Mouse (Mus musculus): Measurements from ENCODE around the gene Bcl10. TPM values are rescaled to one million over a fixed set of nuclear protein-coding genes. Genes with fewer than 3 reads are reported as not detected.
"Not testable (repeated sequence)": the region's sequence is repeated elsewhere in the genome, so short reads cannot be mapped to it uniquely, and the experiment has no call there.

Bcl10 gene
- polyA plus RNA-seq, 1 experiment from 2014 or later, result 18.6 TPM

DNA sequence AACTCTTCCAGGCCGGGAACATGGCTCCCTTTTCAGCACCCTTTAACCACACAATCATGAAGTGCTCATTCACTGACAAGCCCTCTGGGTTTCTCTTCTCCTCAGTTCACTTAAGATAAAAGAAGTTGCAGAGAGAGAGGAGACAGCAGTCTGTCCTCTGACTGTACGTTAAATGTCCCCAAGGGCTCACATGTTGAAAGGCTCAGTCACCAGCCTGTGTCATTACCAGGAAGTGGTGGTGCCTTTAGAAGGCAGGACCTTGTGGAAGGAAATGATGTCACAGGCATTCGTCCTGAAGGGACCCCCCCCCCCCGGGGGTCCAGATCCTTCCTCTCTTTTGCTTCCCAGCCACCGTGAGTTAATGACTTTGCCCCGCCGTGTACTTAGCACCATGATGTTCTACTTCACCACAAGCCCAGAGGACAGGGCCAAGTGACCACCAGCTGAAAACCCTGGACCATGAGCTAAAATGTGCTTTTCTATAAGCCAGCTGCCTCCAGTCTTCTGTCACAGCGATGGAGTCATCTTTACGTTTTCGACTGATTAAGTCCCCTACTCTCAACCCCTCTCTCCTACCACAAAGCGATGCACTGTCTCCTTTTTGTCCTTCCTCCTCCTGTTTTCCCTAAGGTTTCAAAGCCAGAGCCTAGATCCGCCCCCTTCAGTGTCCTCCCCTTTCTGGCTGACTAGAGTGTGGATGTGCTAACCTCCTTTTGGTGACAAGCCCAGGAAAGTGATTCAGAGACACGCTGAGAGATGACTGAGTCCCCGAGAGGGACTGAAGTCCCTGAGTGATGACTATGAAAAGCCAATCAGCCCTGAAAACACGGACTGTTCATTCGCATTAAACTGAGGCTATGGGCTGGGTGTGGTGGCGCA, 28.9 kb downstream of the Bcl10 start:
- WGBS (ENCODE audit: insufficient replicate concordance), result 48% methylated on average over 17 of the region's 17 CpGs
- no peak for ATAC-seq (ENCODE audit: insufficient read depth)

DNA sequence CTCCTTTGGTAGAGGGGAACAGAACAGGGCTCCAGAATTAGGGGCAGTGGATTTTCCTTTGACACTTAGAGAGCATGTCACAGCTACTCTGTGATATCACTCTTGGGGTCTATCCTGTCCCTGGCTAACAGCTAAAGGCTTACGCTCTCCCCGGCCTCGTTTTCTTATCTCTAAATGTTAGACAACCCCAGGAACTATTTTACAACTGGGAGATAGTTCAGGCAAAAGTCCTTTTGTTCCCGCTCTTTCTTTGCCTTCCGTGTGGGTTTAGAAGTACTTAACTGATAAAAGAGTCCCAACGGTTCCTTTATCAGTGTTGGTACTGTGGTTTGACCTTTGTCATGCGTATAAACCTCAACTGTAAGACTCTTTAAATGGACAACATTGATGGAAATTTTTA, 30.3 kb downstream of the Bcl10 start:
- Histone ChIP-seq H3K4me3 (replicated peaks) (no peak overlapping the region), H3K9me3 (replicated peaks) (no peaks in the 10 kb centered on the region), H3K27ac (replicated peaks) (no peak overlapping the region), H3K9ac (no peak overlapping the region), H3K4me2 (no peak overlapping the region), H3K27me3 (no peaks in the 10 kb centered on the region; the same call in 1 of the 2 replicates), H3K4me1 (replicated peaks) (peaks cover 29% of the 10 kb centered on the region), H3K36me3 (replicated peaks) (no peaks in the 10 kb centered on the region)
- 9% methylated on average over 7 of the region's 7 CpGs for WGBS (ENCODE audit: insufficient replicate concordance)
- no peak for ATAC-seq (ENCODE audit: insufficient read depth)

More for the DNA sequence above, 28.9 kb downstream of the Bcl10 start:
- H3K4me2 ChIP-seq, result peak overlapping the region; percentile 67
- no peaks in the 10 kb centered on the region for H3K9me3 ChIP-seq (replicated peaks)
- no peak overlapping the region for H3K4me3 ChIP-seq (replicated peaks)
- H3K9ac ChIP-seq, result no peak overlapping the region
- H3K27me3 ChIP-seq, result no peaks in the 10 kb centered on the region; the same call in 1 of the 2 replicates
- no peaks in the 10 kb centered on the region for H3K36me3 ChIP-seq (replicated peaks)
- H3K27ac ChIP-seq (replicated peaks), result no peak overlapping the region
- H3K4me1 ChIP-seq (replicated peaks), result peaks cover 29% of the 10 kb centered on the region

DNA sequence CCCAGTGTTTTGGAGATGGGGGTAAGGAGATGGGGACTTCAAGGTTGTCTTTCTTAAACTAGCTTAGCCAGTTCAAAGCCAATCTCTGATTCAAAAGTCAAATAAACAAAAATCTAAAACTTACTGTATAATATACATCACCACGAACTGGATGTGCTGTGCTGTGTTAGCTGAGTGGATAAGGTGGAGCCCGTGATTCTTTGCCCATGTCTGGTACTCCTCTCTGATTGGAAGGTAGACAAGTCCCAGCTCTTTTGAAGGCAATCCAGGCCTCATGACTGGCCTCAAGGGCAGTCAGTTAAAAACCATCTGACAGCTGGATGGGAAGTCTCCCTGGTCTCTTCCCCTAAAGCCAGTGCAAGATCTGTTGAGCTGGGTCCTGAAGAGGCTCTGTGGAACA, 30.8 kb downstream of the Bcl10 start:
- H3K9ac ChIP-seq, result no peak overlapping the region
- ATAC-seq (ENCODE audit: insufficient read depth), result no peak
- WGBS (ENCODE audit: insufficient replicate concordance), result 47% methylated on average over 2 of the region's 2 CpGs
- peaks cover 29% of the 10 kb centered on the region for H3K4me1 ChIP-seq (replicated peaks)
- no peak overlapping the region for H3K27ac ChIP-seq (replicated peaks)
- no peaks in the 10 kb centered on the region for H3K36me3 ChIP-seq (replicated peaks)
- no peak overlapping the region for H3K4me3 ChIP-seq (replicated peaks)
- H3K4me2 ChIP-seq, result no peak overlapping the region
- no peaks in the 10 kb centered on the region for H3K9me3 ChIP-seq (replicated peaks)
- no peaks in the 10 kb centered on the region; the same call in 1 of the 2 replicates for H3K27me3 ChIP-seq

DNA sequence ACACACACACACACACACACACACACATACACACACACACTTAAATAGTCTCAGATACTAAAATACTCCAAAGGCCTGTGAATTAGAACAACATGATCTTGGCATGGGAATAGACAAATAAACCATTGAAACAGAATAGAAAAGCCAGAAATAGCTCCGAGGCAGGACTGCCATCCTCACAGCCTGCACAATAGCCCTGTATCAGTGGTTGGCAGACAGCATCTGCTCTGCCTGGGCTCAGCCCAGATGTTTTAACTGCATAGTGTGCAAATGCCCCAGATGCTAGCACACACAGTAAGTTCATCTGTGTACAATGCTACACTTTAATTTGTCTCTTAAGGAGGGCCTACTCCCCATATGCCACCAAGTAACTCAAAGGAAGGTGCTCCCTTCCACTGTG, 37.2 kb downstream of the Bcl10 start:
- WGBS (ENCODE audit: insufficient replicate concordance), result 32% methylated on average over 1 of the region's 1 CpGs
- peaks cover 27% of the 10 kb centered on the region for H3K27me3 ChIP-seq
- no peak for ATAC-seq (ENCODE audit: insufficient read depth)
- peaks cover 18% of the 10 kb centered on the region for H3K4me1 ChIP-seq (replicated peaks)
- H3K4me2 ChIP-seq, result no peak overlapping the region
- no peaks in the 10 kb centered on the region for H3K36me3 ChIP-seq (replicated peaks)
- no peak overlapping the region for H3K9ac ChIP-seq
- no peak overlapping the region for H3K27ac ChIP-seq (replicated peaks)
- H3K4me3 ChIP-seq (replicated peaks), result no peak overlapping the region
- no peaks in the 10 kb centered on the region for H3K9me3 ChIP-seq (replicated peaks)

DNA sequence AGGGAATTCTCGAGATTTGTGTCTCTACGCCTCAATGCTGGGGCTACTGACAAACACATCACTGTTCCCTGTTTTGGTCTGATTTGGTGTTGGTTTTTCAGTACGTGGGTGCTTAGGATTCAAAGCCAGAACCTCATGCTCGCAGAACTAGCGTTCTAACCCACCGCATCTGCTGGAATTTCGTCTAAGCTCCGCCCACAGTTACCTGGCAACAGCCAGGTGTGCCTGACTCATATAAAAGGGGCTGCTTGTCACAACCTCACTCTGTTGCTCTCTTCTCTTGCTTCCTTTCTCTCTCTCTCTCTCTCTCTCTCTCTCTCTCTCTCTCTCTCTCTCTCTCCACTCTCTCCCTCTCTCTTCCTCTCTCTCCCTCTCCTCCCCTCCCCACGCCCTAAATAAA, 39.8 kb downstream of the Bcl10 start:
- Histone ChIP-seq H3K4me2 (no peak overlapping the region), H3K4me3 (replicated peaks) (no peak overlapping the region), H3K36me3 (replicated peaks) (no peaks in the 10 kb centered on the region), H3K27me3 (peaks cover 33% of the 10 kb centered on the region), H3K9ac (no peak overlapping the region), H3K9me3 (replicated peaks) (no peaks in the 10 kb centered on the region), H3K27ac (replicated peaks) (no peak overlapping the region), H3K4me1 (replicated peaks) (peaks cover 18% of the 10 kb centered on the region)
- WGBS (ENCODE audit: insufficient replicate concordance), result 32% methylated on average over 9 of the region's 9 CpGs
- ATAC-seq (ENCODE audit: insufficient read depth), result no peak

DNA sequence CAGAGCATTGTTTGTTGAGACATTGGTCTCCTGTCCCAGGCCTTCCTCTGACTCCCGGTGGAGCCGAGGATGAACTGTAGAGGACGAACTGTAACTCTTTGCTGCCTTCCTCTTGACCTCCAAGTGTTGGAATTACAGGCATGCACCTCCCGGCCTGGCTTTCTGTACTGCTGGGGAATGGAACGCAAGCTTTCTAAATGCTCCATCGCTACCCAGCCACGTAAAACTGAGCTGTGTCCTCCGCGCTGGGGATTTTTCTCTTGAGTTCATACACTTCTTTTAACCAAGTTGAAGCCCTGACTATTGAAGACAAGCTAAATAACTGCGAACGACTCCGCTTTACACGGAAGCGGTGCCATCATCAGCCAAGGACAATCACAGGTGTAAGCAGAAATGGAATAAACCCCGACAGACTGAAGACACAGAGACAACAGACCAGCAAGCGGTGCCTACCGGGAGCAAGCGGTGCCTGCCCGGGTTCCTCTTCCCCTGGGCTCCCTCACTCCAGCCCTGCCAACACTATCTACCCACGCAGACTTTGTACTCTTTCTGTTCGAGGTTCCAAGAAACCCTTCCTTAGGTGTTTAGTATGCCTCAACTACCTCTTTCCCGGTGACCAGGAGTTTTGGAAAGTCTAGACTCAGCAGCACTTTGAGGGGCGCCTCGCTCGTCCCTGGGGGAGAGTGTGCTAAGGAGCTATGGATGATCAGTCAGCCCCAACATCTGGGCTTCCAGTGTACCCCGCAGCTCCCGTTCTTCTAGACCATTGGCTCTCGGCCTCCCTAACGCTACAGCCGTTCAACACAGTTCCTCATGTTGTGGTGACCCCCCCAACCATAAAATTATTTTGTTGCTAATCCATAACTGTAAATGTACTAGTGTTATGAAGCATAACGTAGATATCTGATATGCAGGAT, 40.8 kb downstream of the Bcl10 start:
- ATAC-seq (ENCODE audit: insufficient read depth), result peak; percentile 20
- H3K4me2 ChIP-seq, result peak overlapping the region; percentile 43
- WGBS (ENCODE audit: insufficient replicate concordance), result 16% methylated on average over 31 of the region's 31 CpGs
- H3K36me3 ChIP-seq (replicated peaks), result no peaks in the 10 kb centered on the region
- H3K9ac ChIP-seq, result no peak overlapping the region
- H3K9me3 ChIP-seq (replicated peaks), result no peaks in the 10 kb centered on the region
- H3K27me3 ChIP-seq, result peaks cover 33% of the 10 kb centered on the region
- H3K27ac ChIP-seq (replicated peaks), result peak overlapping the region; percentile 24; the same call in 1 of the 2 replicates
- H3K4me3 ChIP-seq (replicated peaks), result peak overlapping the region; percentile 7; the same call in 1 of the 2 replicates
- H3K4me1 ChIP-seq (replicated peaks), result peaks cover 18% of the 10 kb centered on the region

DNA sequence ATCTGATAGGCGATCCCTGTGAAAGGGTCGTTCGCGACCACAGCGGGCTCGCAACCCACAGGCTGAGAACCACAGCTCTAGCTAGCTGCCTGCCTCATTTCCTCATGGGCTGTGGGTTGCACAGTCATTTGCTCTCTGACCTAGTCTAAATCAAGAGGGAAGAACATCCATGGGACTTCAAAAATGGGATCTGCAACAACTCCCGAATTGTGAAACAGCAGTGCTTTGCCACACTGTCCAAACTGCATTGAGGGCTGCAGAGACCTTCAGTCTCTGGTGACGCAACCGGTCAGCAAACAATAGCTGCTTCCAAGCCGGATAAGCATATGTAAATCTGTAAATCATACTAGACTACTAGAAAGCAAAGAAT, 41.4 kb downstream of the Bcl10 start:
- H3K4me3 ChIP-seq (replicated peaks), result peak overlapping the region; percentile 7; the same call in 1 of the 2 replicates
- 5% methylated on average over 10 of the region's 10 CpGs for WGBS (ENCODE audit: insufficient replicate concordance)
- no peaks in the 10 kb centered on the region for H3K9me3 ChIP-seq (replicated peaks)
- peaks cover 18% of the 10 kb centered on the region for H3K4me1 ChIP-seq (replicated peaks)
- H3K4me2 ChIP-seq, result peak overlapping the region; percentile 43
- H3K27me3 ChIP-seq, result peaks cover 33% of the 10 kb centered on the region
- H3K9ac ChIP-seq, result no peak overlapping the region
- peak; percentile 77 for ATAC-seq (ENCODE audit: insufficient read depth)
- H3K36me3 ChIP-seq (replicated peaks), result no peaks in the 10 kb centered on the region
- H3K27ac ChIP-seq (replicated peaks), result peak overlapping the region; percentile 24; the same call in 1 of the 2 replicates

DNA sequence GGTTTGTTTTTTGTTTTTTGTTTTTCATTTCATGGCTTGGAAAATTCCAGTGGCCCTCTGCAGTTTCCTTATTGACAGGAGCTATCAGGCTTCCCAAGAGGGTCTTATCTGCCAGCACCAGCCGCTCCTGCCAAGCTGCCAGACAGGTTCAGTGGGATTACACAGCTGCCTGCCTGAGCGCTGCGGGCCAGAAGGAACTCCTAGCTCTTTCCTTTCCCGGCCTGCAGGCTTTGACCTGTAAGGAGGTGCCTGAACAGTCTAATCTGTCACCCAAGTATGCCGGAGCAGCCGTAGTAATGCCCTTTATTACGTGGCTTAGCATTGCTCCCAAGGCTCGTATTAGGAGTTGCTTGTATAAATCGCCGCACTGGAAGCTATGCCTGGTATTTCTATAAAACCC, 41.9 kb downstream of the Bcl10 start:
- H3K4me3 ChIP-seq (replicated peaks), result no peak overlapping the region
- 8% methylated on average over 10 of the region's 10 CpGs for WGBS (ENCODE audit: insufficient replicate concordance)
- H3K4me2 ChIP-seq, result peak overlapping the region; percentile 43
- no peak overlapping the region for H3K27ac ChIP-seq (replicated peaks)
- peaks cover 33% of the 10 kb centered on the region for H3K27me3 ChIP-seq
- peak; percentile 44; the same call in 1 of the 2 replicates for ATAC-seq (ENCODE audit: insufficient read depth)
- H3K9me3 ChIP-seq (replicated peaks), result no peaks in the 10 kb centered on the region
- H3K4me1 ChIP-seq (replicated peaks), result peaks cover 21% of the 10 kb centered on the region
- H3K36me3 ChIP-seq (replicated peaks), result no peaks in the 10 kb centered on the region
- no peak overlapping the region for H3K9ac ChIP-seq

DNA sequence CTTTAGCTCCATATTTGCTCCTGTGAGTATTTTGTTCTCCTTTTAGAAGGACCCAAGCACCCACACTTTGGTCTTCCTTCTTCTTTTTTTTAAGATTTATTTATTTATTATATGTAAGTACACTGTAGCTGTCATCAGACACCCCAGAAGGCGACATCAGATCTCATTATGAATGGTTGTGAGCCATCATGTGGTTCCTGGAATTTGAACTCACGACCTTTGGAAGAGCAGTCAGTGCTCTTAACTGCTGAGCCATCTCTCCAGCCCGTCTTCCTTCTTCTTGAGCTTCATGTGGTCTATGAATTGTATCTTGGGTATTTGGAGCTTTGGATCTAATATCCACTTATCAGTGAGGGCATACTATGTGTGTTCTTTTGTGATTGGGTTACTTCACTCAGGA, 43.0 kb downstream of the Bcl10 start:
- WGBS (ENCODE audit: insufficient replicate concordance), result 56% methylated on average over 3 of the region's 3 CpGs
- Histone ChIP-seq H3K27me3 (peaks cover 33% of the 10 kb centered on the region), H3K4me1 (replicated peaks) (peaks cover 23% of the 10 kb centered on the region)
- H3K4me2 ChIP-seq; H3K27ac ChIP-seq (replicated peaks); ATAC-seq (ENCODE audit: insufficient read depth); H3K4me3 ChIP-seq (replicated peaks); H3K9ac ChIP-seq; H3K9me3 ChIP-seq (replicated peaks); H3K36me3 ChIP-seq (replicated peaks): not testable (repeated sequence)

DNA sequence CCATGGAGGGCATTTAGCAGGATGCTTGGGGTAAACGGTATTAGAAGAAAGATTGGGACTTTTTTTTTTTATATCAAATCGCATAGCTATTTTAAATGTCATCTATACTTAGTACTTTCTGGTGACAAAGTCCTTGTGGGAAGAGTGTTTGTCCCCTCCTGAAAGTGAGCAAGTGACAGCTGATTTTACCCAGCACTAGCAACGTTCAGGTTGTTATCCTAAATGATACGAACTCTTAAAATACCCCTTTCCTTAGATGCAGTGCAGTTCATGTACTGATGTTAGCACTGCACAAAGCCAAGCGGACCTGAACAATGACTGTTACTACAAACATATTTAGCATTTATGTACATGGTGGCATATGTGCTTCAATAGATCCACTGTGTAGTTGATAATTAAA, 44.2 kb downstream of the Bcl10 start:
- no peak overlapping the region for H3K4me2 ChIP-seq
- peaks cover 23% of the 10 kb centered on the region for H3K4me1 ChIP-seq (replicated peaks)
- H3K36me3 ChIP-seq (replicated peaks), result no peaks in the 10 kb centered on the region
- 67% methylated on average over 5 of the region's 5 CpGs for WGBS (ENCODE audit: insufficient replicate concordance)
- no peak for ATAC-seq (ENCODE audit: insufficient read depth)
- H3K27me3 ChIP-seq, result peaks cover 33% of the 10 kb centered on the region
- H3K27ac ChIP-seq (replicated peaks), result no peak overlapping the region
- no peak overlapping the region for H3K4me3 ChIP-seq (replicated peaks)
- no peaks in the 10 kb centered on the region for H3K9me3 ChIP-seq (replicated peaks)
- H3K9ac ChIP-seq, result no peak overlapping the region

DNA sequence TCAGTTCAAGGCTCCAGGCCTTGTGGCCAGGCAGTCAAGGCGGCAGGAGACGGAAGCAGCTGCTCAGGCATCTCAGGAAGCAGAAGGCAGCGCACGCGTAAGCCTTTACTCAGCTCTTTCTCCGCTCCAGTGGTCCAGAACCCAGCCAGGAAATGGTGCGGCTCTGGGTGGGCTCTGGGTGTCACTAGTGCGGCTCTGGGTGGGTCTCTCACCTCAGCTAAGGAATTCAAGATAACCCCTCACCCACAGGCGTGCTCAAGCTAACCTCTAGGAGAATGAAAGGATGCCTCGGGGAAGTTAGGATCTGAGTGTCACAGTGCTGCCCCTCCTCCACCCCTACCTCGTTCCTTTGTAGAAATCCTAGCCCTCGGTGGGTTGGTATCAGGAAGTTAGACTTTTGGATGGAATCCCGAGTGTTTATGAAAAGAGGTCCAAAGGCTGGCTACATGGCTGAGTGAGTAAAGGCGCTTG, 46.5 kb downstream of the Bcl10 start:
- no peak for ATAC-seq (ENCODE audit: insufficient read depth)
- no peak overlapping the region for H3K9ac ChIP-seq
- H3K27ac ChIP-seq (replicated peaks), result no peak overlapping the region
- H3K4me3 ChIP-seq (replicated peaks), result no peak overlapping the region
- H3K4me2 ChIP-seq, result peak overlapping the region; percentile 18; the same call in 1 of the 2 replicates
- H3K9me3 ChIP-seq (replicated peaks), result no peaks in the 10 kb centered on the region
- no peaks in the 10 kb centered on the region for H3K36me3 ChIP-seq (replicated peaks)
- H3K4me1 ChIP-seq (replicated peaks), result peaks cover 10% of the 10 kb centered on the region; the same call in 1 of the 2 replicates
- H3K27me3 ChIP-seq, result peaks cover 10% of the 10 kb centered on the region
- 20% methylated on average over 14 of the region's 14 CpGs for WGBS (ENCODE audit: insufficient replicate concordance)
